Mouse (Mus musculus): Measurements from ENCODE around the gene Fam234b. TPM values are rescaled to one million over a fixed set of nuclear protein-coding genes. Genes with fewer than 3 reads are reported as not detected.

The Fam234b gene
- total RNA-seq, 4 experiments from 2014 or later: 26.3 to 39.8 (median 36.7) TPM

DNA sequence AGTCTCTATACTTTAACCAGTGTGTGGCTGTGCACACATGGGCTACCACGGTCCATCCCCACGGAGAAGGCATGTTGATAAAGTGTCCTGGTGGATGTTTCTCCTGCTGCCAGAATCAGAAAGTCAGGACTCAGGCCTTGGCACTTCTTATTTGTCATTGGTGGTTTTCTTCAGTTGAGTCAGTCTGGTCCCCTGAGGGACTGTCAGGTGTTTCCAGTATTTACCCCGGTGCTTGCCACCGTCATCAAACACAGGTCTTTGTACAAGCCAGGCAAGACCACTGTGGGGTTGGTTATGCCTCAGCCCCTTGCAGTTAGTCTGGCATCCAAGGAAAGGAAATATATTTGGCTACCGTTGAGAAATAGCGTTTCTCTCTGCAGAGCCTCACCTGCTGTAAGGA is 32.8 kb downstream of the Fam234b start:
- DNase-seq: no peak

GRCm38 (mm10) chr6:135232443-135233182 is 34.8 kb downstream of the Fam234b start:
- DNase-seq: no peak

GRCm38 (mm10) chr6:135235742-135236141 is 38.0 kb downstream of the Fam234b start:
- DNase-seq: no peak

DNA sequence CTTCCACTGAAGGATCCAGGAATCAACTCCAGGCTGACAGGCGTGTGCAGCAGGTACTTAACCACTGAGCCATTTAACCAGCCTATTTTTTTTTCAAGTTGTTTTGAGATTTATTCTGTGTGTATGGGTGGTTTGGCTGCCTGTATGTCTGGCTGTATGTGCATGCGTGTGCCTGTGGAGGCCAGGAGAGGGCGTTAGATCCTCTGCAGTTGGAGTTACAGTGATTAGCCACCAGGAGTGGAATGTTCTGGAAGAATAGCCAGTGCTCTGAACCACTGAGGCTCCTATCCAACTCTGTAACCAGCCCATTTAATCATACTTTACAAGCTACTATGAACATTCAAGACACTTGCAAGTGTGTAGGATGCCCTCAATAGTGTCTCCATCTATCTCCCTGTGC is 38.8 kb downstream of the Fam234b start:
- DNase-seq: no peak

- DNase-seq: no peak
Observed at GRCm38 (mm10) chr6:135237326-135237725, 39.5 kb downstream of the Fam234b start.

- DNase-seq: no peak
Observed at GRCm38 (mm10) chr6:135238211-135238610, 40.4 kb downstream of the Fam234b start.

GRCm38 (mm10) chr6:135240361-135240760 is 42.6 kb downstream of the Fam234b start:
- no peak for DNase-seq

GRCm38 (mm10) chr6:135245586-135245985 is 47.8 kb downstream of the Fam234b start:
- DNase-seq: no peak

DNA sequence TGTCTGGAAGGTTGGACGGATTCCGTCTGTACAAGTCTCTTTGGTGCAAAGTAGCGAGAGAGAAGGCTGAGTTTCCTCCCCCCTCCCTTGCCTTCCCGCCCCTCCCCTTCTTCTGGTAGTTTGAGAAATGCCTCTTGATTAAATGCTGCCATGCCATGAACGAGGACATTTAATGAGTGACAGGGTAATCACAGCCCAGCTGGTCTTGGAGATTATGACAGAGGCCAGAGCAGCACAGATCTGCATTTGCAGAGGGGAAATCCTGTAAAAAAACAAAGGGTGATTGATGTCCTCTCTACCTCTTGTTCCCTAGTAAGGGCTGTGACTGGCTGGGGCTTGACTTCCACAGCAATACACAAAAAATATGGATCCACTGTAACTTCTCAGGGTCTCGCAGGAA is 50.1 kb downstream of the Fam234b start:
- no peak for DNase-seq

GRCm38 (mm10) chr6:135249846-135250531 is 52.2 kb downstream of the Fam234b start:
- DNase-seq: peak; percentile 32

GRCm38 (mm10) chr6:135250926-135251699 is 53.3 kb downstream of the Fam234b start:
- DNase-seq: no peak

DNA sequence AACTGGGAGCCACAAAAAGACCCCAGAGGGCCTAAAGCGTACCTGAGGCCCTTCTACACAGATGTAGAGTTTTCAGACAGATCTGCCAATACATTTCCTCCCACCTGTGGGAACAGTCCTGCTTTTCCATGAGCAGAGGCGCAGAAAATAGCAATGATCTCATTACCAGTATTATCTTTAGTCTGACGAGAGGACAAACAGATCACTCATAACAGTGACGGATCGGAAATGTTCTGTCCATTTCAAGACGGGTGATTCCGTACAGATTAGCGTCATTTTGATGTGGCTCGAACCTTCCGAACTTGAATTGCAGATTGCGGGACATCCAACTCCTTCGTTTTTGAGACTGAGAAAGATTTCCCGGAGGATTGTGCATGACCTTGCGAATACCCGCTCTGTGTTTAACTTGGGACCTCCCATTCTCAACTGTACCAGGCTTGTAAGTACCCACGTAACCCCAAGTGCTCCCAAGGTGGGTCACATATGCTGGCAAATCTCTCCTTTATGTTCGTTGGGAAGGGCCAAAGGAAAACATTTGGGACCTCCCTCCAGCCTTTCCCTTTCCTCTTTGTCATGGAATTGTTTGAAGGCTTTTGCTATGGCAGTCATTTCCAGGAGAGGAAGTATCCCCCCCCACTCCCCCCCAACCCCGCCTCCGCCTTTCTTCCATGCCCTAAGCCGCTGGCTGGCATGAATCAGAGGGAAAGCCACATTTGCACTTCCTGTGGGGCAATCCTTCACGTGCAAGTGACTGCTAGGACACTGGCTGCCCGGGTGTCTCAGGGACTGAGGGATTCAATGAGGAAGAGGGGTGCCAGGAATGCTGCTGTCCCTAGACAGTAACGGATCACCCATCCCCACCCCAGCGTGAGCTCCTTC is 54.3 kb downstream of the Fam234b start:
- no peak for DNase-seq

DNA sequence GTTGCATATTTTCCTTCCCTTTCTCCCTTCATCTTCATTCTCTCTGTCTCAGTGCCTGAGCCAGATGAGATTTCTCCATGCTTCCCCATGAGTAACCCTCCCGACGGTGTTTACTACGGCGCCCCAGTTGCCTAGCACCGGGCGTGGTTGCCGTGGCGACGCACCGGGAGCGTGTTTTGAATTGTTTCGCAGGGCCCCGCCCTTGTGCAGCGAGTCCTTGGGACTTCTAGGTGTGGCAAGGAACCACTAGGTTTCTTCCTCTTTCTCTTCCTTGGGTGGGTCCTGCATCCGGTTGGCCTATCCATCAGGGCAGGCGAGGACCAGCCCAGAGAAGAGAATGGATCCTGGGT is 54.9 kb downstream of the Fam234b start:
- peak; percentile 56 for DNase-seq

- no peak for DNase-seq
Observed at GRCm38 (mm10) chr6:135254153-135254552, 56.4 kb downstream of the Fam234b start, which contains the start of gene Gsg1. Gene Gsg1, minus strand, starts transcription at chr6:135254351.

- DNase-seq: no peak
Observed at GRCm38 (mm10) chr6:135260435-135260834, 62.7 kb downstream of the Fam234b start.

- DNase-seq: no peak
Observed at GRCm38 (mm10) chr6:135261124-135261523, 63.3 kb downstream of the Fam234b start.

DNA sequence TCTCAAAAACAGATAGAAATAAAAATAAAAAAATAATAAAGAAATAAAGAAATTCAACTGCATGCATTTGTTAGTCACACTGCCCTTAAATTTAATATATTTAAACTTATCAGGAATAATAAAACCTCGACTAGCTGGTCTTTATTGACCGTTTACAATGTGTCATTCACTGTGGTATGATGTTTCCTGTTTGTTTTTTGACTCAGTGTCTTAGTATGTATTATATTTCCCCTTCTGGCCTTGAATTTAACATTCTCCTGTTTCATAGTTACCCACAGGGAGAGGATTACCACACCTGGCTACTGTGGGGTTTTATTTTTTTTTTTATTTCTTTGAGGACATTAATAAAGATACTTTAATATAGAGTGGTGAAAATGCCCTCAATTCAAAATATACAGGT is 64.8 kb downstream of the Fam234b start:
- no peak for DNase-seq

- DNase-seq: no peak
Observed at GRCm38 (mm10) chr6:135264136-135264535, 66.4 kb downstream of the Fam234b start.

DNA sequence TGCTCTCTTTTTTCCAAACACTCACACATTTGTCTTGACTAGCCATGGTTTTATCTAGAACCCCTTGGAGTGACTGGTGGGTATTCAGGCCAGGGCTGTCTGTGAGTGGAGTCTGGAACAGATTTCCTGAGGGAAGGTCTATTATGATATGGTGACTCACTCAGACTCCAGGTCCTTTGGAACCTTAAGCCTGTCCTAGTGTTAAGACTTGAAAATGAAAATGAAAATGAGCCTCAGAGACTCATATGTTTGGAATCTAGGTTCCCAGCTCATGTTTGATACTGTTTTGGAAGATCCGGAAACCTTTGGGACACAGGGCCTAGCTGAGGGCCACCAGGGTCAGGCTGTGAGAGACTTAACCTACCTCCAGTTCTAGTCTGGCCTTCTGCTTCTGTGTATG is 68.3 kb downstream of the Fam234b start:
- DNase-seq: no peak

DNA sequence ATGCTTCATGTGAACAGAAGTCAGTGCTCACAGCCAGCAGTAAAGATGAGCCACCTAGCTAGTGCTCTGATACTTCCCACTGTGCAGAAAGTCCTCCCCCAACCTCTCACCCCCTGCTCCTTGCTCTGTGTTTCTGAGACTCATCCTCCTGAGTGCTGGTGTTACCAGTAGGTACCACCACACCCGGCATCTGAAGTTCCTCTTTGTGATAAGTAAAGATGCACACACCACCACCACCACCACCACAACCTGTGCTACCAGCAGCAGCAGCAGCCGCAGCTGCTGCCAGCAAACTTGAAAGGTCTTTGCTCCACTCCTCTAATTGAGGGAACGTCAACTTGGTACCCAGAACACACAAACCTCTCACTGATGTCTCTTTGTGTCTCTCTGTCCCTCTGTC is 69.4 kb downstream of the Fam234b start:
- DNase-seq: no peak

- DNase-seq: no peak
Observed at GRCm38 (mm10) chr6:135268392-135268791, 70.6 kb downstream of the Fam234b start.

GRCm38 (mm10) chr6:135269626-135270025 is 71.8 kb downstream of the Fam234b start:
- DNase-seq: no peak

Data from adrenal gland, adult 8-10 months (tissue).